Mouse (Mus musculus) embryonic facial prominence, embryonic 13.5 days (tissue): ENCODE data around the gene Adra2b. TPM values are rescaled to one million over a fixed set of nuclear protein-coding genes. Genes with fewer than 3 reads are reported as not detected.

Experiments used
- ATAC-seq: fragments of 200-750 bp; cut with Nextera tagmentation; 2 replicates; pipeline ENCODE4 v1.8.0; 2017; ENCODE audit warnings: low read depth; ENCODE audit not compliant: insufficient number of reproducible peaks, insufficient read depth, low FRiP score, low TSS enrichment
- H3K27ac ChIP-seq: fragments of 300-500 bp; sonication (generic); 2 replicates; pipeline ENCODE4 v1.5.1; 2015; ENCODE audit warnings: moderate library complexity, mild to moderate bottlenecking, inconsistent platforms
- H3K27me3 ChIP-seq: fragments of 300-500 bp; sonication (generic); 2 replicates; pipeline ENCODE4 v1.6.1; 2015; ENCODE audit warnings: mild to moderate bottlenecking, inconsistent platforms
- H3K36me3 ChIP-seq: fragments of 300-500 bp; sonication (generic); 2 replicates; pipeline ENCODE4 v1.6.1; 2015; ENCODE audit warnings: mild to moderate bottlenecking, inconsistent platforms
- H3K4me1 ChIP-seq: fragments of 300-500 bp; sonication (generic); 2 replicates; pipeline ENCODE4 v1.6.1; 2015; ENCODE audit warnings: inconsistent platforms
- H3K4me2 ChIP-seq: fragments of 300-500 bp; sonication (generic); 2 replicates; pipeline ENCODE4 v1.6.1; 2015; ENCODE audit warnings: moderate library complexity, mild to moderate bottlenecking, inconsistent platforms
- H3K4me3 ChIP-seq: fragments of 300-500 bp; sonication (generic); 2 replicates; pipeline ENCODE4 v1.5.1; 2015; ENCODE audit warnings: mild to moderate bottlenecking, inconsistent platforms
- H3K9ac ChIP-seq: fragments of 300-500 bp; sonication (generic); 2 replicates; pipeline ENCODE4 v1.6.1; 2015; ENCODE audit warnings: mild to moderate bottlenecking, inconsistent platforms
- H3K9me3 ChIP-seq: fragments of 300-500 bp; sonication (generic); 2 replicates; pipeline ENCODE4 v1.6.1; 2016; ENCODE audit warnings: inconsistent platforms
- WGBS: fragments of 180-500 bp; shearing (Covaris S2); methylation state at CpG from one replicate; pipeline ENCODE4 v1.1.7; 2015; ENCODE audit warnings: mixed read lengths; 5-methylcytosine and 5-hydroxymethylcytosine counted together
- polyA plus RNA-seq: library from polyadenylated mRNA; unstranded; fragments of >200 nt; fragmentation: Nextera tagmentation; extraction: Ambion mirVana; gene quantifications from 2 replicates; pipeline ENCODE4 v1.2.1, GENCODE M21; 2015

Gene Adra2b
- polyA plus RNA-seq, 1 experiment from 2014 or later = 0.39 TPM

DNA sequence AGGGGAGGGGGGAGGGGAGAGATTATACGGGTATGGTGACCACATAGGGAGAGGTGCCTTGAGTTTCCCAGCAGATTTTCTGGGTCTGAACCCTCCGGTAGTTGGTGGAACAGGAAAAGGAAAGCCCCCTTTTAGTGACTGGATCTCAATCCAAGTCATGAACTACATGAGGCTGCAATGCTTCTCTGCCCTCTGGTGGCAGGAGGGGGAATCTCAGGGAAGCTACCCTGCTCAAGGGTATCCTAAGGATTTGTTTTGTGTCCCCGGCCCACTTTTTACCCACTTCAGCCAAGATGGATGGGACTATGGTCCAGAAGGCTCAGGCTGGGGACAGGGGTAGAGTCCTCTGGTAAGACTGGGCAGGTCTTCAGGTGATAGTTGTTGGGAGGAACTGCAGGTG, 21.8 kb upstream of the Adra2b start:
- H3K9ac ChIP-seq = no peak overlapping the region
- no peaks in the 10 kb centered on the region for H3K4me1 ChIP-seq
- peaks cover 23% of the 10 kb centered on the region for H3K27me3 ChIP-seq
- H3K27ac ChIP-seq = no peak overlapping the region
- H3K36me3 ChIP-seq = no peaks in the 10 kb centered on the region
- ATAC-seq = no peak
- no peak overlapping the region for H3K4me2 ChIP-seq
- WGBS = 12% methylated on average over 3 of the region's 3 CpGs
- no peaks in the 10 kb centered on the region for H3K9me3 ChIP-seq
- no peak overlapping the region for H3K4me3 ChIP-seq

- Histone ChIP-seq H3K4me1 (no peaks in the 10 kb centered on the region), H3K9ac (no peak overlapping the region), H3K36me3 (no peaks in the 10 kb centered on the region), H3K4me3 (no peak overlapping the region), H3K9me3 (no peaks in the 10 kb centered on the region), H3K4me2 (no peak overlapping the region), H3K27me3 (peaks cover 7% of the 10 kb centered on the region; the same call in 1 of the 2 replicates), H3K27ac (no peak overlapping the region)
- 71% methylated on average over 1 of the region's 1 CpGs for WGBS
- ATAC-seq = no peak
Observed at GRCm38 (mm10) chr2:127346334-127346733, 16.7 kb upstream of the Adra2b start.

DNA sequence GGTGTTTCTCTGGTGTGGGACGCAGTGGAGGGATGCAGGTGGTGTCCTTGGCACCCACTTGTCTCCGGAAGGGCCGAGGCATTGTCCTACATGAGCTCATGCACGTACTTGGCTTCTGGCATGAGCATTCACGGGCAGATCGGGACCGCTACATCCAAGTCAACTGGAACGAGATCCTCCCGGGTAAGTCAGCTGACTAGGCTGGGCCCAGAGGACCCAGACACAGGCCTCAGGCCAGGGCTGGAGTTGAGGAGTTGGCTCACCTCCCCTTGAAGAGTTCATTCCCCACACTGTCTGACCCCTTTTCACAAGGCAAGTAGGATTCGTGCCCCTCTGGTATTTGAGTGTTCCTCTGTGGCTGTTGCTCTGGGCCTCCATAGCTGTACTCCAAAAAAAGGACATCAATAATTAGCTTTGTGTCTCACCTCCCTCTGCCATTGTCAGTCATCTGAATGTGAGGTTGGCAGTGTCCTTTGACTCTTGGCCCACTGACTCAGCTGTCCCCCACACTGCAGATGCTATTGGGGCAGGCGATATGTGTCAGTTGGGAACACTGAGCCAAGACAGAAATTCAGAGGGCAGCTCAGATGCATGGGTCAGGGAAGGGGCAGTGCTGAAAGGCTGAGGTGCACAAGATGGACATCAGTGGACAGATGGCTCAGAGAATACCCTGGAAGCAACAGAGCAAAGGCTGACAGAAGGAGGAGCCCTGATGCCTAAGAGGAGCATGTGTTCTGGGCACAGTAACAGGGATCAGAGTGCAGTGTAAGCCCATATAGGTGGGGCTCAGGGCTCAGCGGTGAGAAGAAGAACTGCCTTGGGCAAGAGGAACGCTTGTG, 15.6 kb upstream of the Adra2b start:
- ATAC-seq = no peak
- H3K36me3 ChIP-seq = no peaks in the 10 kb centered on the region
- no peak overlapping the region for H3K4me3 ChIP-seq
- peaks cover 7% of the 10 kb centered on the region; the same call in 1 of the 2 replicates for H3K27me3 ChIP-seq
- H3K27ac ChIP-seq = no peak overlapping the region
- WGBS = 80% methylated on average over 13 of the region's 13 CpGs
- H3K4me2 ChIP-seq = no peak overlapping the region
- H3K9ac ChIP-seq = no peak overlapping the region
- H3K9me3 ChIP-seq = no peaks in the 10 kb centered on the region
- no peaks in the 10 kb centered on the region for H3K4me1 ChIP-seq

GRCm38 (mm10) chr2:127353881-127354280, 9.1 kb upstream of the Adra2b start:
- Histone ChIP-seq H3K4me2 (no peak overlapping the region), H3K4me1 (no peaks in the 10 kb centered on the region), H3K4me3 (no peak overlapping the region), H3K27ac (no peak overlapping the region), H3K9ac (no peak overlapping the region), H3K9me3 (no peaks in the 10 kb centered on the region), H3K27me3 (peaks cover 39% of the 10 kb centered on the region), H3K36me3 (no peaks in the 10 kb centered on the region)
- ATAC-seq = no peak
- WGBS = 79% methylated on average over 4 of the region's 4 CpGs

GRCm38 (mm10) chr2:127363282-127363652, 259 bp downstream of the Adra2b start:
- Histone ChIP-seq H3K27me3 (peaks cover 89% of the 10 kb centered on the region), H3K27ac (no peak overlapping the region), H3K4me2 (peak overlapping the region; percentile 81), H3K9ac (peak overlapping the region; percentile 59), H3K9me3 (no peaks in the 10 kb centered on the region), H3K36me3 (no peaks in the 10 kb centered on the region), H3K4me1 (peaks cover 11% of the 10 kb centered on the region), H3K4me3 (peak overlapping the region; percentile 50)
- no peak for ATAC-seq
- under 1% methylated on average over 28 of the region's 28 CpGs for WGBS

DNA sequence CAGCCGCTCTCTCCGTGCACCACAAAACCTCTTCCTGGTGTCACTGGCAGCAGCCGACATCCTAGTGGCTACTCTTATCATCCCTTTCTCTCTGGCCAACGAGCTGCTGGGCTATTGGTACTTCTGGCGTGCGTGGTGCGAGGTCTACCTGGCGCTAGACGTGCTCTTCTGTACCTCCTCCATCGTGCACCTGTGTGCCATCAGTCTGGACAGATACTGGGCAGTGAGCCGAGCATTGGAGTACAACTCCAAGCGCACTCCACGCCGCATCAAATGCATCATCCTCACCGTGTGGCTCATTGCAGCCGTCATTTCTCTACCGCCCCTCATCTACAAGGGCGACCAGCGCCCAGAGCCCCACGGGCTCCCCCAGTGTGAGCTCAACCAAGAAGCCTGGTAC, 688 bp downstream of the Adra2b start:
- H3K9ac ChIP-seq = peak overlapping the region; percentile 59; the same call in 1 of the 2 replicates
- 5% methylated on average over 20 of the region's 20 CpGs for WGBS

GRCm38 (mm10) chr2:127364452-127364851, 1.4 kb downstream of the Adra2b start:
- no peak for ATAC-seq
- no peak overlapping the region for H3K27ac ChIP-seq

More for the DNA sequence above, 688 bp downstream of the Adra2b start:
- H3K4me1 ChIP-seq = peaks cover 11% of the 10 kb centered on the region
- H3K4me3 ChIP-seq = peak overlapping the region; percentile 50
- H3K27ac ChIP-seq = no peak overlapping the region
- ATAC-seq = no peak
- no peaks in the 10 kb centered on the region for H3K9me3 ChIP-seq
- H3K4me2 ChIP-seq = peak overlapping the region; percentile 81
- H3K27me3 ChIP-seq = peaks cover 85% of the 10 kb centered on the region
- no peaks in the 10 kb centered on the region for H3K36me3 ChIP-seq

DNA sequence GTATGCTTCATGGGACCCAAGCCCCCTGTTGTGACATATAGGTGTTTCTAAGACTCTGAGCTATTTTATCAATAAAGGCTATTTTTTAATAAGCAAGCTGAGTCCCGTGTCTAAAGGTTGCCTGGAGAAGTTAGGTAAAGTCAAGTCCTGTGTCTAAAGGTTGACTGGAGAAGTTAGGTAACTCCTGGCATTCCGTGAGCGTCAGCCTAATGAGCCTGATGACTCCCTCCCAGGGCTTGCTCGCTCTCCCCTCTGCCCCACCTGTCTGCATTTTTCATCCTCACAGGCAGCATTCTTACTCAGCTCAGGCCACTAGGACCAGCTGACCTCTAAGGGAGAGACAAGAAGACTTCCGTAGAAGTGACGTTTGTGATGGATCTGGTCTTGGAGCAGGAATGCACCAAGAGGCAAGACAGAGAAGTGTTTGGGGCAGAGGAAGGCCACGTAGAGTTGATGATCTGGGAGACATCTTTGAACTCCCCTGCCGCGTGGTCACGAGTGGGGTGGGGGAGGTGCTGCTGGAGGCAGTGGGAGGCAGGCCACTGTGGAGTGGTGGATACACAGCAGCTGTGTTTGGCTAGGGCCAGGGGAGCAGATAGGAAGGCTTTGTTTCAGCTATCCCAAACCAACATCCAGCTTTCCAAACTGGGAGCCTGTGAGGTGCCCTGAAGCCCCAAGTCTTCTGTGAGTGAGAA, 4.3 kb downstream of the Adra2b start:
- Histone ChIP-seq H3K27me3 (peaks cover 55% of the 10 kb centered on the region), H3K9me3 (no peaks in the 10 kb centered on the region), H3K27ac (no peak overlapping the region), H3K4me3 (no peak overlapping the region), H3K4me2 (no peak overlapping the region), H3K4me1 (peaks cover 11% of the 10 kb centered on the region), H3K9ac (no peak overlapping the region), H3K36me3 (no peaks in the 10 kb centered on the region)
- ATAC-seq = no peak
- 60% methylated on average over 10 of the region's 10 CpGs for WGBS

More at GRCm38 (mm10) chr2:127364452-127364851, 1.4 kb downstream of the Adra2b start:
- no peak overlapping the region for H3K4me2 ChIP-seq
- 9% methylated on average over 8 of the region's 8 CpGs for WGBS
- H3K4me3 ChIP-seq = peak overlapping the region; percentile 50; the same call in 1 of the 2 replicates
- H3K9ac ChIP-seq = 0 out of 2 replicates have a peak overlapping the region, but pooled peaks have one; percentile 59
- H3K4me1 ChIP-seq = peaks cover 11% of the 10 kb centered on the region
- H3K27me3 ChIP-seq = peaks cover 82% of the 10 kb centered on the region
- H3K36me3 ChIP-seq = no peaks in the 10 kb centered on the region
- no peaks in the 10 kb centered on the region for H3K9me3 ChIP-seq

GRCm38 (mm10) chr2:127369703-127370376, 6.8 kb downstream of the Adra2b start:
- H3K4me3 ChIP-seq = no peak overlapping the region
- H3K9ac ChIP-seq = no peak overlapping the region
- no peaks in the 10 kb centered on the region for H3K9me3 ChIP-seq
- 71% methylated on average over 5 of the region's 5 CpGs for WGBS
- H3K27ac ChIP-seq = no peak overlapping the region
- no peaks in the 10 kb centered on the region for H3K4me1 ChIP-seq
- ATAC-seq = no peak
- H3K27me3 ChIP-seq = peaks cover 29% of the 10 kb centered on the region
- no peak overlapping the region for H3K4me2 ChIP-seq
- H3K36me3 ChIP-seq = no peaks in the 10 kb centered on the region

GRCm38 (mm10) chr2:127370561-127371483, 7.8 kb downstream of the Adra2b start:
- ATAC-seq = no peak
- Histone ChIP-seq H3K36me3 (no peaks in the 10 kb centered on the region), H3K4me3 (no peak overlapping the region), H3K4me1 (no peaks in the 10 kb centered on the region), H3K27ac (no peak overlapping the region), H3K9ac (no peak overlapping the region), H3K27me3 (peaks cover 20% of the 10 kb centered on the region), H3K9me3 (no peaks in the 10 kb centered on the region), H3K4me2 (no peak overlapping the region)
- WGBS = 48% methylated on average over 9 of the region's 9 CpGs

DNA sequence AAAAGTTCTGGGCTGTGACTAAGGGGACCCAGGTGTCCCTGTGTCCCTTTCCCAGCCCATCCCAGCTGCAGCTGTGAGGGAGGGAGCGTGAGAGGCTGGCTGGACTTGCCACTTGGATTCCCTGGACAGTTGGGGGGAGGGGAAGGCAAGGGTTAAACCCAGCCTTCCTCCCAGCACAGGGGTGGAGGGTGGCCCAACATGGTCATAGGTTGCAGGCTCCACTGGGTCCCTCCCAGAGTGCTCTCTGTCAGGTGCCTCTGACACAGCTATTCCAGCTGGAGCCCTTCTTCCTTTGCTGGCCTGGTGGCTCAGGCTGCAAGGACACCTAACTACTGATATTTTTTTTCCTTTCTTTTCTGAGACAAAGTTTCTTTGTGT, 8.5 kb downstream of the Adra2b start:
- Histone ChIP-seq H3K9me3 (no peaks in the 10 kb centered on the region), H3K27ac (no peak overlapping the region), H3K4me1 (no peaks in the 10 kb centered on the region), H3K9ac (no peak overlapping the region), H3K4me3 (no peak overlapping the region), H3K36me3 (no peaks in the 10 kb centered on the region), H3K4me2 (no peak overlapping the region), H3K27me3 (peaks cover 13% of the 10 kb centered on the region)
- ATAC-seq = no peak
- WGBS = 79% methylated on average over 1 of the region's 1 CpGs
